Mouse (Mus musculus) cerebellum, postnatal 14 days (tissue): Measurements from ENCODE around the gene Yeats2.
"Not testable (repeated sequence)": the region's sequence is repeated elsewhere in the genome, so short reads cannot be mapped to it uniquely, and the experiment has no call there.

Experiments used
- DNase-seq, 2 experiments: peaks; one replicate each; pipeline ENCODE4 v3.0.0; 2021; ENCODE audit warnings: mixed read lengths in 2 of 2

Gene Yeats2

GRCm38 (mm10) chr16:20140772-20141531 lies at the start of gene Yeats2:
TSS of gene Yeats2 (plus strand) at chr16:20141063.
- DNase-seq: peak; percentile 89 to 90

GRCm38 (mm10) chr16:20095966-20096365 lies 44.9 kb upstream of the Yeats2 start:
- DNase-seq: peak in 1 of 2 experiments; percentile 33

- peak; percentile 94 to 95 for DNase-seq
These were observed 43.7 kb upstream of the Yeats2 start, which contains the start of gene Klhl24 for GRCm38 (mm10) chr16:20097069-20097710. TSS of gene Klhl24 (plus strand) at chr16:20097542.

GRCm38 (mm10) chr16:20097711-20098374 lies 43.0 kb upstream of the Yeats2 start:
- peak; percentile 92 to 93 for DNase-seq

- DNase-seq: no peak
These were observed 42.5 kb upstream of the Yeats2 start for GRCm38 (mm10) chr16:20098375-20098727.

- peak; percentile 22 to 45 for DNase-seq
These were observed 41.8 kb upstream of the Yeats2 start for GRCm38 (mm10) chr16:20098866-20099629.

GRCm38 (mm10) chr16:20106996-20107395 lies 33.9 kb upstream of the Yeats2 start:
- DNase-seq: no peak

GRCm38 (mm10) chr16:20108961-20109360 lies 31.9 kb upstream of the Yeats2 start:
- DNase-seq: peak in 1 of 2 experiments; percentile 14

- no peak for DNase-seq
These were observed 28.2 kb upstream of the Yeats2 start for GRCm38 (mm10) chr16:20112649-20113048.

GRCm38 (mm10) chr16:20116069-20116468 lies 24.8 kb upstream of the Yeats2 start:
- no peak for DNase-seq

- not testable (repeated sequence) for DNase-seq
These were observed 14.5 kb upstream of the Yeats2 start for GRCm38 (mm10) chr16:20126319-20126883.

GRCm38 (mm10) chr16:20130397-20130796 lies 10.5 kb upstream of the Yeats2 start:
- no peak for DNase-seq

- DNase-seq: no peak
These were observed 3.7 kb downstream of the Yeats2 start for GRCm38 (mm10) chr16:20144568-20144967.

- no peak for DNase-seq
These were observed 11.1 kb downstream of the Yeats2 start for GRCm38 (mm10) chr16:20151991-20152390.

- no peak for DNase-seq
These were observed 12.9 kb downstream of the Yeats2 start for GRCm38 (mm10) chr16:20153742-20154141.

GRCm38 (mm10) chr16:20160130-20160529 lies 19.3 kb downstream of the Yeats2 start:
- DNase-seq: no peak

GRCm38 (mm10) chr16:20169071-20169470 lies 28.2 kb downstream of the Yeats2 start:
- DNase-seq: no peak

- no peak for DNase-seq
These were observed 28.7 kb downstream of the Yeats2 start for GRCm38 (mm10) chr16:20169471-20170106.

GRCm38 (mm10) chr16:20179406-20180175 lies 38.7 kb downstream of the Yeats2 start:
- no peak for DNase-seq

- peak; percentile 32 to 44 for DNase-seq
These were observed 44.5 kb downstream of the Yeats2 start for GRCm38 (mm10) chr16:20185368-20185767.
